Comparison of ENCODE assay signal across 9 mouse cellular contexts in genomic region chr4:45826275-45827040, GRCm38 (mm10). TPM values are rescaled to one million over a fixed set of nuclear protein-coding genes. Genes with fewer than 3 reads are reported as not detected.
DNase-seq lines count a peak whose midpoint lies in the region; ATAC-seq lines count a peak whose summit lies in the region.
"Had no signal": no experiment of that assay in that cellular context is flagged by ENCODE, and none has a peak within 500 bp of the region (broad histone marks: within the 10 kb centered on the region; RNA-seq: fewer than 3 reads in every experiment).

TSS of gene Igfbpl1 (minus strand) at chr4:45826923.

- peaks cover 83% of the 10 kb centered on the region for H3K27me3 ChIP-seq in lung, embryonic 15.5 days
- H3K27me3 ChIP-seq in forebrain, embryonic 12.5 days = peaks cover 47% of the 10 kb centered on the region
- H3K27me3 ChIP-seq in limb, embryonic 10.5 days (ENCODE audit: low read depth, poor library complexity, severe bottlenecking) = peaks cover 93% of the 10 kb centered on the region

- no peak for DNase-seq in lung, postnatal 25 days (ENCODE audit: low spot score)
- DNase-seq in limb, embryonic 10.5 days (ENCODE audit: low spot score) = peak; percentile 63
- peak; percentile 59 for DNase-seq in retina, embryonic 14.5 days (ENCODE audit: low spot score)
- no peak for DNase-seq in c-Kit-positive CD71-positive TER-119-positive erythroid progenitor cells, embryonic 14.5 days (ENCODE audit: low spot score)
- no peak for DNase-seq in thymus, postnatal 36 days
- DNase-seq in layer of hippocampus, adult 9-11 months = no peak

- H3K4me2 ChIP-seq in lung, embryonic 15.5 days = peak within 1 kb of the TSS; percentile 71
- H3K4me2 ChIP-seq in forebrain, embryonic 12.5 days = peak within 1 kb of the TSS; percentile 74

- H3K9me3 ChIP-seq in lung, embryonic 15.5 days = no peaks in the 10 kb centered on the region
- H3K9me3 ChIP-seq in forebrain, embryonic 12.5 days = no peaks in the 10 kb centered on the region
- H3K9me3 ChIP-seq in limb, embryonic 10.5 days (replicated peaks) = no peaks in the 10 kb centered on the region
- H3K9me3 ChIP-seq: megakaryocyte, embryonic 14.5 days had no signal

- 1% methylated on average over 91 of the region's 91 CpGs for WGBS in lung, embryonic 15.5 days
- WGBS in forebrain, embryonic 12.5 days = under 1% methylated on average over 91 of the region's 91 CpGs
- WGBS in limb, embryonic 10.5 days = 2% methylated on average over 91 of the region's 91 CpGs

- ATAC-seq in lung, embryonic 15.5 days (ENCODE audit: borderline replicate concordance, extremely low read depth, low FRiP score, low TSS enrichment) = 0 out of 2 replicates have a peak, but pooled peaks have one; percentile 23
- peak; percentile 57 for ATAC-seq in forebrain, embryonic 12.5 days (ENCODE audit: low FRiP score)

- no peaks in the 10 kb centered on the region for H3K36me3 ChIP-seq in lung, embryonic 15.5 days
- H3K36me3 ChIP-seq in forebrain, embryonic 12.5 days (replicated peaks) = peaks cover 7% of the 10 kb centered on the region; the same call in 1 of the 2 replicates
- no peaks in the 10 kb centered on the region for H3K36me3 ChIP-seq in limb, embryonic 10.5 days

- H3K4me3 ChIP-seq in lung, embryonic 15.5 days = peak within 1 kb of the TSS; percentile 35
- peak within 1 kb of the TSS; percentile 76 for H3K4me3 ChIP-seq in forebrain, embryonic 12.5 days (replicated peaks)
- peak within 1 kb of the TSS; percentile 49 for H3K4me3 ChIP-seq in limb, embryonic 10.5 days
- H3K4me3 ChIP-seq: megakaryocyte, embryonic 14.5 days had no signal

- no peak within 1 kb of the TSS for H3K27ac ChIP-seq in lung, embryonic 15.5 days
- peak within 1 kb of the TSS; percentile 98 for H3K27ac ChIP-seq in forebrain, embryonic 12.5 days
- peak within 1 kb of the TSS; percentile 5; the same call in 1 of the 2 replicates for H3K27ac ChIP-seq in limb, embryonic 10.5 days

- no peak within 1 kb of the TSS for H3K9ac ChIP-seq in lung, embryonic 15.5 days
- H3K9ac ChIP-seq in forebrain, embryonic 12.5 days = peak within 1 kb of the TSS; percentile 96

- H3K4me1 ChIP-seq in lung, embryonic 15.5 days = peaks cover 10% of the 10 kb centered on the region
- peaks cover 84% of the 10 kb centered on the region for H3K4me1 ChIP-seq in forebrain, embryonic 12.5 days
- H3K4me1 ChIP-seq in limb, embryonic 10.5 days = peaks cover 51% of the 10 kb centered on the region
- H3K4me1 ChIP-seq: megakaryocyte, embryonic 14.5 days had no signal

RNA-seq across cellular contexts. Expression of gene Igfbpl1, which starts in this region (rescaled TPM):
- polyA plus RNA-seq in lung, embryonic 15.5 days (2015; fragmentation: Nextera tagmentation; extraction: Ambion mirVana) = 0.05 and 0.07 TPM in 2 replicates
- 55.9 and 74.5 TPM in 2 replicates for polyA plus RNA-seq in forebrain, embryonic 12.5 days (2016; fragmentation: Nextera tagmentation; extraction: Ambion mirVana)
- 0.28 and 0.48 TPM in 2 replicates for polyA plus RNA-seq in limb, embryonic 10.5 days (2016; fragmentation: Nextera tagmentation; extraction: Ambion mirVana)

Comparison
In these comparisons a context has a peak if more than half of its experiments do, and no peak if none do; other contexts are left out.
1. RNA of gene Igfbpl1 (polyA plus RNA-seq): 55.9 to 74.5 TPM in forebrain, embryonic 12.5 days; 0.28 to 0.48 TPM in limb, embryonic 10.5 days and 0.05 to 0.07 TPM in lung, embryonic 15.5 days; every median in the first group is over 10 times any median in the second.
2. Peak in ATAC-seq, H3K4me3 ChIP-seq and H3K4me2 ChIP-seq in lung, embryonic 15.5 days; RNA of the gene not detected or under 1 TPM.
3. Peak in DNase-seq, H3K4me3 ChIP-seq and H3K27ac ChIP-seq in limb, embryonic 10.5 days; RNA of the gene not detected or under 1 TPM.
4. Peak in every context shown above with its lines, with median percentiles within 50 percentile points of each other: H3K4me3 ChIP-seq.